Mouse (Mus musculus): ENCODE measurements around the gene Rnf212.
"Not testable (repeated sequence)": the region's sequence is repeated elsewhere in the genome, so short reads cannot be mapped to it uniquely, and the experiment has no call there.

Gene Rnf212

DNA sequence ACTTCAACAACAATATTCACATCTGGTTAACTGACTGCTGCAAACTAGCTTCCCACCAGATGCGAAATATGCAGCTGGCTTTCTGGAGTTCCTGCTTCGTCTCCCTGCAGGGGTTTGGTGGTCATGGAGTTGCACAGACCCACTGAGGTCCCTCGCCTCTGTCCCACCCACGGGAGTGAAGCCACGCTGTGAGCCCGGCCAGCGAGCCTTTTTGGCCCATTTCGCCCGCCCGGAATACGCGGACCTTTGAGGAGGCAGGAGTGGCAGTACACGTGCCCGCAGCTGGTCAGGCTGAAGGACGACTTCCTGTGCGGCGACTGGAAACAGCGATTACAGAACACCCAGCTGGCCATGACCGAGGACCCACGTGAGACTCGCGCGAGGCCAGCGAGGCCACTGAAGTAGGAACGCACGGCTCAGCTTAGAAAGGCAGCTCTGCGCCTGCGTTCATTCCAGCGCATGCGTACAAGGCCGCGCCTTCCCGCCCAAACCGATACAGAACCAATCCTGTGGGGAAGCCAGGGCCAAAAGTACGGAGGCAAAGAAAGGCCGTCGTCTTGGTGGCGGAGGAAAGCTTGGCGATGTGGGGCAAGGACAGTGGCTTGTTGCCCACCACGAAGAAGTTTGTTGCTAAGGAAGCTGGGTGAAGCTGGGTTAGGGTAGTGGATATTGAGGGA, at the start of gene Rnf212:
Gene Rnf212 (minus strand): TSS at position 353 of the 677 bp plus-strand sequence.
- DNase-seq (ENCODE audit: low read depth, low spot score) = no peak

DNA sequence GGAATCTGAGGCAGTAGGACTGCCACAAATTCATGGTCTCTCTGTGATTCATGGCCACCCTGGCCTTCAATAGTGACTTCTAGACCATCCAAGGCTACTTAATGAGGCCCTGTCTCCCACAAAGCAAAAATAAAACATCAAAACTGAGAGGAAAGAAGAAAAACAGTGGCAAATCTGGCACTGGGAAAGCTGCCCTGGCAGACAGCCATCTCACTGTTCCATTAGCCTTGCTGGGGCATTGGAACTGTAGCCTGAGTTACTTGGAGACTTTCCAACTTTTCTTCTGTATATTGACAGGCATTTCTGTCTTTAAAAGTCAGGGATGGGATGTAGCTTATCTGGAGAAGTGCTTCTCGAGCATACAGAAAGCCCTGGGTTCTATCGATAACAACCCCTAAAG, 48.5 kb upstream of the Rnf212 start:
- DNase-seq (ENCODE audit: low read depth, low spot score) = no peak

DNA sequence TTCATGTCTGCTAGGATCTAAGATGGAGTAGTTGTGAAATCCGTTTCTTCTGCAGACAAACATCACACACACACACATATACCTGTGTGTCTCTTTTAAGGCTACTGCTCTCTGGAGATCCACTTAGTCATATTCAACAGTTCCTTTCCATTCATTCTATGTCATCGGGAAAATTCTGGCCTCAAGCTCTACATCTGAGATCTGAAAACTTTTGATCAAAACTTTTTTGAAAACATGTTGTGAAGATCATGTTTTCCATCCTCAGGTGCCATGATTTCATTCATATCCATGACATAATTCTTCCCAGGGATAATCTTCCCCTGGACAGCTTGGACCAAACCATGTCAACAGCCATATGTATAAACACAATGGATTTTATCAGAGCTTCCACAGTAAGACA, 34.0 kb upstream of the Rnf212 start, which contains the start of gene Vmn2r8:
Gene Vmn2r8 (minus strand): TSS at position 101 of the 400 bp plus-strand sequence.
- DNase-seq (ENCODE audit: low read depth, low spot score) = not testable (repeated sequence)

DNA sequence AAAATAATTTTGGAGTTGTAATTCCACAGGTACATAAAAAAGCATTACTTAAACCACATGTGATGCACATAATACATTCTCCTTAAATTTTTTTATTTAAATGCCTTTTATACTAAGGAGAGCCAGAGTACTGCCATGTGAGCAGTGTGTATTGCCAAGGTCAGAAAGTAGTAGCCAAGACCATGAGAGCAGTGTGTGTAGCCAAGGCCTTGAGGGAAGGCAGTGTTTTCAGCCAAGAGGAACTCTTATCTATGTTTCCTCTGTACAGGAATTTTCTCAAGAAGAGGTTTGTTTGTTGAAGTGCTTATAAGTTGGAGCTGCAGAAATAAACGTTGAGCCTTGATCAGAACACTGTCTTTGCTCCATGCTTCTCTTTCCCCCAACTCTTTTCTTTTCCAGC, 28.9 kb upstream of the Rnf212 start:
- DNase-seq (ENCODE audit: low read depth, low spot score) = no peak

DNA sequence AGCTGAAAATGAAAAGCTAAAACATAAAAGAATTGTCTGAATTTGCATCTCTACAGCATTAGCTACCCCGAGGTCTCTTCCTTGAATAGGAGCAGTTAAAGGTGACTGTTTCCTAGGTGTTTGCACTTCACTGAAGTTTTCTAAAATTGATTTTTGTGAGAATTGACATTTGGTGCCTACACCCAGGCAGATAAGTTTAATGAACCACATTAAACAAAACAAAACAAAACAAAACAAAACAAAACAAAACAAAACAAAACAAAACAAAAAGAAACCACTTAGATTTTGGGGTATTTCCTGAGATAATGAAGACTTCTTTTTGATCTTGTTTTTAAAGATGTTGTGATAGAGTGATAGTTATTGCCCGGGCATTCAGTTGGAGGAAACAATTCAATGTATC, 20.5 kb upstream of the Rnf212 start, which contains the start of gene Tmed11:
Gene Tmed11 (minus strand): TSS at position 101 of the 400 bp plus-strand sequence.
- not testable (repeated sequence) for DNase-seq (ENCODE audit: low read depth, low spot score)

DNA sequence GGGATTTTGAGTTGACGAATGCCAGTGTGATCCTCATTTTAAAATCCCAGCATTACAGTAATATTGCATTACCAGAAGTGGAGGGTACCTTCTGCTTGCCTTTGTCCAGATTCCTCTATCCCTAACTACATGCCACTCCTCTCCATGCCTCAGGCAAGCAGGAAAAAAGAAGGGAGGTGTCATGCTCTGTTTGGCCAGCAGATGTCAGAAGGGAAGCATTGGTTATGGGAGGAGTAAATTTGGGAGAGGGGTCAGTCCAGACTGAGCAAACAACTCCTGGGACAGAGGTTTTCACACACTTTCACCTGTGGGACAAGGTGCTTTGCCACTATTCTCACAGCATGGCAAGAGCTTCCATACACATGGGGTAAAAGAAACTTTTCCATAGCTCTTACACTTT, 15.6 kb upstream of the Rnf212 start:
- DNase-seq (ENCODE audit: low read depth, low spot score) = peak; percentile 2

DNA sequence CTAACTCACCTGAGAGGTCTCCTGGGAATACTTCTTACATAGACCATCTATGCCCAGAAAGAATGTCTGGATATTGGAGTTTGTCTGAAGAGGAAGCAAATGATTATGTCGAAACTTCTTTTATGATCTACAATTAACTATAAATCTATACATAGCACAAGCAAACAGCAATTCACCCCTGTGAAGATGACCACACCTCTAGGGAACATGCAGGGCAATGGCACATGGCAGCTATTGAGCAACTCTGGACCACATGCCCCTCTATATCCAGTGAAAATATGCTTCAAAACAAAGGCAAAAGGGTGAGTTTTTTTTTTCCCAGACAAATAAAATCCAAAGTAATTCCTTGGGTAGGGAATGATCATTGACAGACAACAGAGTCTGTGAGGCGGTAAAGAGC, 14.8 kb downstream of the Rnf212 start:
- DNase-seq (ENCODE audit: low read depth, low spot score) = no peak

DNA sequence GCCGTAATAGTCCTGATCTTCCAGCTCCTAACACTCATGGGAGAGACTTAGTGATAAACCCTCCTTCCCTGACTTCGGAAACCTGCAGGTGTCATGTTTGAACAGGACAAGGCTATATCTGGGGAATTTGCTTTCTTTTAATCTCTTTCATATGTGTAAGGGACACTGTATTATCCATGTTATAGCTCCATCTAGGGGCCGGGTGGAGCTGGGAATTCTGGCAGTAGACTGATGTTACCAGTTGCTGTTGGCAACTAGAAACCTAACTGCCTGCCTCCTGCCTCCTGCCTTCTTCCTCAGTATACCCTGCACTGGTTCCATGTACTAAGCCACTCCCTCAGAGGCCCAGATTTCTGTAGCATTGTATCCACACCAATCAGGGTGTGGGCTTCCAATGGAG, 16.4 kb downstream of the Rnf212 start:
- peak; percentile 16 for DNase-seq (ENCODE audit: low read depth, low spot score)

DNA sequence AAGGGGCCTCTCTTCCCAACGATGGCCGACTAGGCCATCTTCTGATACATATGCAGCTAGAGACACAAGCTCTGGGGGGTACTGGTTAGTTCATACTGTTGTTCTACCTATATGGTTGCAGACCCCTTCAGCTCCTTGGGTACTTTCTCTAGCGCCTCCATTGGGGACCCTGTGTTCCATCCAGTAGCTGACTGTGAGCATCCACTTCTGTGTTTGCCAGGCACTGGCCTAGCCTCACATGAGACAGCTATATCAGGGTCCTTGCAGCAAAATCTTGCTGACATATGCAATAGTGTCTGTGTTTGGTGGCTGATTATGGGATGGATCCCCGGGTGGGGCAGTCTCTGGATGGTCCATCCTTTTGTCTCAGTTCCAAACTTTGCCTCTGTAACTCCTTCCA, 23.5 kb downstream of the Rnf212 start:
- DNase-seq (ENCODE audit: low read depth, low spot score) = not testable (repeated sequence)

DNA sequence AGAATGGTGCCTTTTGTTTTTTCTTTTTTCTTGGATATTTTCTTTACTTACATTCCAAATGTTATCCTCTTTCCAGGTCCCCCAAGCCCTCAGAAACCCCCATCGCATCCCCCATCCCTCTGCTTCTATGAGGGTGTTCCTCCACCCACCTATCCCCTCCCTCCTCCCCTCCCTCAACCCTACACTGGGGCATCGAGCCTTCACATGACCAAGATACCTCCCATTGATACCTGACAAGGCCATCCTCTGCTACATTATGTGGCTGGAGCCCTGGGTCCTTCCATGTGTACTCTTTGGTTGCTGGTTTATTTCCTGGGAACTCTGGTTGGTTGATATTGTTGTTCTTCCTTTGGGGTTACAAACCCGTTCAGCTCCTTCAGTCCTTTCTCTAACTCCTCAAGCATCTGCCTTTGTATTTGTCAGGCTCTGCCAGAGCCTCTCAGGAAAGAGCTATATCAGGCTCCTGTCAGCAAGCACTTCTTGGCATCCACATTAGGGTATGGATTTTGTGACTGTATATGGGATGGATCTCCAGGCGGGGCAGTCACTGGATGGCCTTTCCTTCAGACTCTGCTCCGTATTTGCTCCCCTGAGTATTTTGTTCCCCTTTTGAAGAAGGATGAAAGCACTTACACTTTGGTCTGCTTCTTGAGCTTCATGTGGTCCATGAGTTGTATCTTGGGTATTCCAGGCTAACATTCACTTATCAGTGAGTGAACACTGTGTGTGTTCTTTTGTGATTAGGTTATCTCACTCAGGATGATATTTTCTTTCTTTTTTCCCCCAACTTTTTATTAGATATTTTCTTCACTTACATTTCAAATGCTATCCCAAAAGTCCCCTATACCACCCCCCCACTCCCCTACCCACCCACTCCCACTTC, 24.2 kb downstream of the Rnf212 start:
- no peak for DNase-seq (ENCODE audit: low read depth, low spot score)

DNA sequence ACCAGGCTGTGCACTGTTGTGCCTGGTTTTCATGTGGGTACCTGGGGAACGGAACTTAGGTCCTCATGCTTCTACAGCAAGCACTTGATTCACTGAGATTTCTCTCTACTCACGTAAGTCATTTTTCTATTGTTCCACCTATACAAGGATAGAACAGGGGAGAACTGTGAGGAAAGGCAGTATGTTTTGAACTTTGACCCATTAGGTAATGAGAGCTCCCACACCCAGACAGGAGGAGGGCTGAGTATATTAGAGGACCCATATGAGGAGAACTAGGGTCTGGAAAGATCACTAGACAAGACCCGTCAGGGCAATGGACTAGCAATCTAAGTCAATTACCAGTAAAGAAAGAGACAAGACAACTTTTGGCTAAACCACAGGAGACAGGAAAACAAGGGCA, 30.2 kb downstream of the Rnf212 start:
- no peak for DNase-seq (ENCODE audit: low read depth, low spot score)

DNA sequence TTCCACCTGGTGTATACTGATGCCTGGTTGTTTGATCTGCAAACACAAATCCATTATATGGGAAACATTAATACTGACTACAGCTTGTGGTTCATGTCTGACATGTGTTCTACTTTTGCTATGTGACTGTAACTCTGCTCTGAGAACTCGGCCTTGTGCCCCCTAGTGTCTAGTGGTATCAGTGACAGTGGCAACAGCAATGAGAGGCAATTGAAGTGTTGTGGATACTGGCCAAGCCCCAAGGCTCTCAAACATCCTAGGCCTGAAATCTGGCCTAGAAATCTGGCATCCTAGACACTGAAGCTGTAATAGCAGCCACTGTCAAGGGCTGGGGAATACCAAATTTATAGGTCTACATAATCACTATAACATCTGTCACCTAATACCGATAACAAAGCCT, 30.9 kb downstream of the Rnf212 start:
- peak; percentile 25 for DNase-seq (ENCODE audit: low read depth, low spot score)

DNA sequence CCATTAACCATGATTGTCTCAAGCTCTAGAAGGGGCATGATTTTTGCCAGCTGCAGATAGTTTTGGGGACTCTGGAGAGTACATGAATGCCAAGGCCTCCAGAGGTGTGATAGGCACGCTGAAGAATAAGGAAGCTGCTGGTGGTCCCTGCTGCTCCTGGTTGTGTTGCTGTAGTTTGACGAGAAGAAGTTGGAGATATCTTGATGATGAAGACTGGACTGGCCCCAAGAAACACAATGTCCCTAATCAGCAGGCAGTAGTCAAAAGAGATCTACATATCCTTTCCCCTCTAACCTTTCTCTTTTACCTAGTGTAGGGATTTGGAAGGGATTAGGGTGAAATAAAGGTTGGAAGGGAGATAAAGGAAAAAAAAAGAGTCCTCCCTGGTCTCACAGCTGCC, 32.2 kb downstream of the Rnf212 start:
- DNase-seq (ENCODE audit: low read depth, low spot score) = no peak

DNA sequence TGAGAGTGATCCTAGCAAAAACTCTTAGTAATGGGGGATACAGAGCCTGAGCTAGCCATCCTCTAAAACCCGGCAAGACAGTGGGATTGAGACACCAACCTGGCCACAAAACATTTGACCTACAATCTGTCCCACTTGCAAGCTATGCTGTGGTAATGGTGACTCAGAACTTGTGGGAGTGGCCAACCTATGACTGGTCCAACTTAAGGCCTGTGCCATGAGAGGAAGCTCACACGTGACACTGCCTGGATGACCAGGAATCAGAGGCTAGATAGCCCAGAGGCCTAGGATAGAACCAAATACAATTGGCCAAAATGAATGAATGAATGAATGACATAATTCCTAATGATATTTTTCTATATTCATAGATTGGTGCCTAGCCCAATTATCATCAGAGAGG, 32.9 kb downstream of the Rnf212 start:
- no peak for DNase-seq (ENCODE audit: low read depth, low spot score)

DNA sequence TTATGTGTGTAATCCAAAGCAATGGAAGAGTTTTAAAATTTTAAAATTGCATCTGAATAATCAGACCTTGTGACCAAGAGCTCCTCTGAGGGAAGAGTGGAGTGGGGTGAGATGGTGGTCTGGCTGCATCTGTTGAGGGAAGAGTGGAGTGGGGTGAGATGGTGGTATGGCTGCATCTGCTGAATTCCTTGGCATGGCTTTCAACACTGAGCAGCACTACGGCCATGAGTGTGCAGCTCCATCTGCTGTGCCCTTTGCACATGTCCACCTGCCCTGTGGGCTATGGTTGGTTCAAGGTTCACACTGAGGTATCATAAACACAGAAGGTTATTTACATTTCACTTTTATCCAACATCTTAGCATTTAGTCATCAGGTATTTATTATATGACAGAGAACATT, 47.4 kb downstream of the Rnf212 start:
- no peak for DNase-seq (ENCODE audit: low read depth, low spot score)

DNA sequence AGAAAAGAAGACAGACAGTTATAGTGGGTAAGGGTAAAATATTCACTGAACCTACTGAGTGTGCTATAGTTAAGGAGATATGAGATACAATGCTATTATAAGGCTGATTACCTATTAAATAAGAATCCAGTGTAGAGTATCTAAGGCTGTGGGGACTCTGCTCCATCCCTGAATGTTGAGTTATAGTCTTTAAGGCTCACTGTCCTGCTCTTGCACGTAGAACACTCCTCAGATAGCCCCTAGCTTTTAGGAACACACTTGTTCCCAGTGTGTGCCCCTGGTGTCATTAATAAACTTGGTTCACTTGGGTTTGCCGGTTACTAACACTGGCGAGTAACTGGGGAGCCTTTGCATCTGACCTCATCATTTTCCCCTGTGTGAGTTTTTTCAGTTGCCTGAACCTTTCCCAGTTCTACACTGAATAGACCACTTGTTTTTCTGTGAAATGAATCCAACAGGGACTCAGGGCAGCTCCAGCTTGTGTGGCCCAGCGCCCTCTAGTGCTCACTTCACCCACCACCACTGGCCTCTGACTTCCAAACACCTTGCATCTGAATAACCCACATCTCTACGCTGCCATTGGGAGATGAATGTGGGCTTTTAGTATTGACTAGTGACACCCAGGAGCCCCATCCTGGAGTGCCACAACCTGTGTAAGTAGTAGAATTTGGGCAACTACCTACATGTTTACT, 48.1 kb downstream of the Rnf212 start:
- peak; percentile 68 for DNase-seq (ENCODE audit: low read depth, low spot score)

DNA sequence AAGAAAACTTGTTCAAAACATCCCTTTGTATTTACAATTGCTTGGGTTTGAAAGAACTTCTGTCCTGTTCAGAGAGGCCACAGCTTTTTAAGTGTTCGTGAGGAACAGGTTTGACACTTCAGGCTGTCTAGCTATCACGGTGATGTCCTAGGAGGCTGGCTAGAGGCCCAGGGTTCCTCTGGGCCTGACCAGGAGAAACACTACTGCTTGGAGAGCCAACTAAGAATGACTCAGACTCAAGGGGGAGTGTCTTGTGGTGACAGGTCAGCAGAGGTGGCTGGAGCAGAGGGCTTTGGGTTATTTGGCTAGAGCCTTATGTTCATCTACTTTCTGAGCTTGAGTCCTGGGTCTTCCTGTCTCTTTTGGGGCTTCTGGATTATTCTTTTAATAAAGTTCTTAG, 50.8 kb downstream of the Rnf212 start:
- no peak for DNase-seq (ENCODE audit: low read depth, low spot score)

DNA sequence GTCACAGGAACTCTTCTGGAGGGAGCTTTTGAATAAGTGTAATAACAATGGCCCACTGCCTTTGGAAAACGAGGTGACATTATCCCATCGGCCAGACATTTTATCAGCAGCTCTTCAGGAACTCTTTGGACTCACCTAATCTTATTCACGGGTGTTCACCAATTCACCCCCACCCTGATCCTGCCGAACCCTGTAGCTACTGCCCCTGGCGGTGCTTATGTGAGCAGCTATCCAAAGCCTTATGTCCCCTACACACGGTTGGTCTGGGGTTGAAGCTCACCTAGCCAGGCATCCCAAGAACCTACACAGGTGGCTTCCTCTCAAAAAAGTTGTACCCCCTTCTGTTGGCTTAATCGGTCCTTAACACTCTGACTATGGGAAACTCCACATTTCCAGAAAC, 55.0 kb downstream of the Rnf212 start:
- no peak for DNase-seq (ENCODE audit: low read depth, low spot score)

DNA sequence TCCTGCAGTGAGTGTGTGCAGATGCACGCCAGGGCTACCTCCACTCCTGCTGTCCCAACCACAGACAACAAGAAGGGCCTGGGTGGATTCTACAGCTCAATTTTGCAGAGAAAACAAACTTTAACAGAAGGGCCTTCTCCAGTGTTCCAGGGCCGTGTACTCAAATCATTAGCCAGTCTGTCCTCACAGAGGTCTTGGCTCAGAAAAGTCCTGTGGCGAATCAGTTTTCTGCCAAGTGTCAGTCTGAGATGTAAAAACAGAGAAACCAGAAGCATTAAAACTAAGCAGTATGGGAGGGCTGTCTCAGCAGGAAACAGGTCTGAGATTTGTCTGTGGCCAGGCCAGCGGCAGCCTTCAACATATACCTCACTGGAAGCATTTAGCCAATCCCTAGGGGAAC, 56.7 kb downstream of the Rnf212 start:
- no peak for DNase-seq (ENCODE audit: low read depth, low spot score)

DNA sequence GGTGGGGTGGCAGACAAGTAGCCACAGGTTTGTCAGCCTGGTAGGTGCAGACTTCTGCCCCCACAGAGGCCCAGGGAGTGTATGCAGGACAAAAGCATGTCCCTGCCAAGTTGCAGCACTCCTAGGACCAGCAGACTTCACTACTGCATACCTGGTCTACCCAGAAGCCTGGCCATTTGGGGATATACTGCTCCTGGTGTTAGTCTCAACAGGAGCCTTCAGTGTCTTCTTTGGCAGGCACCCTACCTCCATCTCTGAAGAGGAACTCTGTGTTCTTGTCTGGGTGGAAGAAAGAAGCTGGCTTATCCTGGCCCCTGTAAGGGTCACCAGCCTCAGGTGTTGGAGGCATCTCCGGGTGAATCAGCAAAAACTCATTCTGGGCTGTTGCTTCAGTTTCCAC, 58.8 kb downstream of the Rnf212 start:
- no peak for DNase-seq (ENCODE audit: low read depth, low spot score)

DNA sequence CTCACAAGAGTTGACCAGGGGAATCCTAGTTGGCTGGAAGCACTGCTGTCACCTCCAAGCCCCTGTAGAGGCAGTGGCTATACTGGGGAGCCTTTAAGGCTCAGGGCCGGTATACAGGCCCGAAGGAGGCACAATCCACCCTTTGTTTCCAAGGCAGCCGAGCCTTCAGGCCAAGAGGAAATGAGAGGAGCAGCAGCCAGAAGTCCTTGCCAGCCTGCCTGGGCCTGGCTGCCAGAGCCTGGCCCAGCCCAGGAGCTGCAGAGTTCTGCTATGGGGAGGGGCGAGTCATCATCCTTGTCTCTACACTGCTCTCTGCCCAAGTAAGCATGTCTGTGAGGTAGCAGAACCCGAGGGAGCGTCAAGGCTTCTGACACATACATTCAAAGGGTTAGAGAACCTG, 60.6 kb downstream of the Rnf212 start:
- peak; percentile 28 for DNase-seq (ENCODE audit: low read depth, low spot score)

DNA sequence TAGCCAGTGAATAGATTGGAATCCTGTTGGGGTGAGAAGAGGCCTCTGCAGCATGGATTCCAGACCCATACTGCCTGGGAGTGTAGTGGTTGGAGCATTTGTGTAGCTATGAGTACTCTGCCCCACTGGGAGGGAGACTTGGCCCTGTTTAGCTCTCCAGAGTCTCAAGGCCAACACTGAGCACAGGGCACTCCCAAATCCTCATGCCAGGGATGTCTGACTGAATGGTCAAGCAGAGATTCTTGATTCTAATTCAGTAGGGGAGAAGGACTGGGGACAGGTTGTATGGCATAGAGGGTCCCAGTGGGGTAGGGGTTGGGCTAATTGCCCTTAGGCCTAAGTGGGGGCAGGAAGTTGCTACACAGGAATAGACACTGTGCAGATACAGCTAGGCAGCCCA, 61.1 kb downstream of the Rnf212 start:
- DNase-seq (ENCODE audit: low read depth, low spot score) = no peak
